Mouse (Mus musculus) G1E (cell line): ENCODE measurements around the gene Arhgap18.

Experiments used
- CTCF ChIP-seq: IDR thresholded peaks from 2 replicates; pipeline ENCODE4 v1.5.1; 2012; ENCODE audit warnings: low read depth, low read length, inconsistent platforms, mixed read lengths
- GATA1 ChIP-seq: IDR thresholded peaks from 2 replicates; pipeline ENCODE4 v1.6.1; 2012; ENCODE audit warnings: borderline replicate concordance, low read length, inconsistent platforms, mixed read lengths
- GATA2 ChIP-seq: IDR thresholded peaks from 2 replicates; pipeline ENCODE4 v1.6.1; 2012; ENCODE audit warnings: low read depth, low read length, inconsistent platforms, borderline replicate concordance
- POLR2AphosphoS5 ChIP-seq: IDR thresholded peaks from 2 replicates; pipeline ENCODE4 v1.6.1; 2012; ENCODE audit warnings: low read depth, low read length, inconsistent platforms; ENCODE audit not compliant: insufficient replicate concordance
- TAL1 ChIP-seq: conservative IDR thresholded peaks from 2 replicates; pipeline ENCODE4 v1.6.1; 2012; ENCODE audit warnings: low read depth, low read length, inconsistent platforms, mixed read lengths

- TF ChIP-seq CTCF (no peak), GATA2 (no peak), POLR2AphosphoS5 (no peak), GATA1 (no peak), TAL1 (no peak)
Observed at GRCm38 (mm10) chr10:26761991-26762903, 9.0 kb downstream of the Arhgap18 start.
